13 mouse cellular contexts compared by ENCODE assay signal in genomic region chr2:31206211-31206610, GRCm38 (mm10). TPM values are rescaled to one million over a fixed set of nuclear protein-coding genes. Genes with fewer than 3 reads are reported as not detected.
DNase-seq lines count a peak whose midpoint lies in the region; ATAC-seq lines count a peak whose summit lies in the region.
"Had no signal": no experiment of that assay in that cellular context is flagged by ENCODE, and none has a peak within 500 bp of the region (broad histone marks: within the 10 kb centered on the region; RNA-seq: fewer than 3 reads in every experiment).

No protein-coding gene starts in this region.

- H3K36me3 ChIP-seq in midbrain, embryonic 12.5 days, result peaks cover 15% of the 10 kb centered on the region
- 0 out of 2 replicates have a peak, but pooled peaks cover 6% of the 10 kb centered on the region for H3K36me3 ChIP-seq in midbrain, embryonic 15.5 days (replicated peaks)
- H3K36me3 ChIP-seq in hindbrain, embryonic 14.5 days (replicated peaks; ENCODE audit: control insufficient read depth, insufficient read depth), result peaks cover 31% of the 10 kb centered on the region
- H3K36me3 ChIP-seq in neural tube, embryonic 15.5 days, result peaks cover 33% of the 10 kb centered on the region

- no peak overlapping the region for H3K4me3 ChIP-seq in midbrain, embryonic 12.5 days
- no peak overlapping the region for H3K4me3 ChIP-seq in midbrain, embryonic 15.5 days
- no peak overlapping the region for H3K4me3 ChIP-seq in hindbrain, embryonic 14.5 days (replicated peaks; ENCODE audit: low read length)
- H3K4me3 ChIP-seq in neural tube, embryonic 15.5 days (replicated peaks), result no peak overlapping the region
- H3K4me3 ChIP-seq: kidney, embryonic 15.5 days; neural tube, embryonic 12.5 days had no signal

- no peaks in the 10 kb centered on the region for H3K27me3 ChIP-seq in midbrain, embryonic 12.5 days
- H3K27me3 ChIP-seq in midbrain, embryonic 15.5 days (replicated peaks), result no peaks in the 10 kb centered on the region
- no peaks in the 10 kb centered on the region for H3K27me3 ChIP-seq in hindbrain, embryonic 14.5 days (ENCODE audit: control insufficient read depth, insufficient read depth, low read length)
- no peaks in the 10 kb centered on the region for H3K27me3 ChIP-seq in neural tube, embryonic 15.5 days (replicated peaks)
- H3K27me3 ChIP-seq: kidney, embryonic 15.5 days; neural tube, embryonic 12.5 days had no signal

- ATAC-seq in frontal cortex, adult (ENCODE audit: low TSS enrichment), result peak; percentile 25; the same call in 1 of the 2 replicates
- no peak for ATAC-seq in midbrain, embryonic 12.5 days (ENCODE audit: low FRiP score, low read depth)
- no peak for ATAC-seq in midbrain, embryonic 15.5 days (replicated peaks)
- no peak for ATAC-seq in hindbrain, embryonic 14.5 days (ENCODE audit: low FRiP score)
- ATAC-seq in neural tube, embryonic 15.5 days (ENCODE audit: low FRiP score), result no peak

- H3K4me1 ChIP-seq in midbrain, embryonic 12.5 days, result peaks cover 21% of the 10 kb centered on the region; the same call in 1 of the 2 replicates
- peaks cover 22% of the 10 kb centered on the region for H3K4me1 ChIP-seq in midbrain, embryonic 15.5 days
- H3K4me1 ChIP-seq in hindbrain, embryonic 14.5 days (replicated peaks; ENCODE audit: control insufficient read depth, insufficient read depth, low read length), result peaks cover 25% of the 10 kb centered on the region
- peaks cover 26% of the 10 kb centered on the region for H3K4me1 ChIP-seq in neural tube, embryonic 15.5 days

- DNase-seq in frontal cortex, adult 2 months (ENCODE audit: extremely low spot score in 1 of 2, low spot score in 1 of 2), result no peak
- DNase-seq in hindbrain, embryonic 14.5 days (ENCODE audit: low spot score), result no peak
- DNase-seq in kidney, postnatal 10 days, result no peak
- DNase-seq in layer of hippocampus, adult 9-11 months, result no peak
- DNase-seq: cerebellum, adult 9-11 months; retina, postnatal 1 day; thymus, adult 18-20 months had no signal

- peak overlapping the region; percentile 36 for H3K27ac ChIP-seq in midbrain, embryonic 12.5 days (replicated peaks)
- H3K27ac ChIP-seq in midbrain, embryonic 15.5 days, result no peak overlapping the region; the same call in 1 of the 2 replicates
- H3K27ac ChIP-seq in hindbrain, embryonic 14.5 days, result peak overlapping the region; percentile 76
- peak overlapping the region; percentile 34; the same call in 1 of the 2 replicates for H3K27ac ChIP-seq in neural tube, embryonic 15.5 days (replicated peaks)
- H3K27ac ChIP-seq: kidney, embryonic 15.5 days; neural tube, embryonic 12.5 days had no signal

- no peak overlapping the region for H3K9ac ChIP-seq in midbrain, embryonic 12.5 days (replicated peaks)
- no peak overlapping the region for H3K9ac ChIP-seq in midbrain, embryonic 15.5 days
- H3K9ac ChIP-seq in hindbrain, embryonic 14.5 days, result no peak overlapping the region
- no peak overlapping the region for H3K9ac ChIP-seq in neural tube, embryonic 15.5 days (replicated peaks)
- H3K9ac ChIP-seq: kidney, embryonic 15.5 days; neural tube, embryonic 12.5 days had no signal

- no peak overlapping the region for H3K4me2 ChIP-seq in midbrain, embryonic 12.5 days (replicated peaks)
- no peak overlapping the region for H3K4me2 ChIP-seq in midbrain, embryonic 15.5 days
- no peak overlapping the region for H3K4me2 ChIP-seq in hindbrain, embryonic 14.5 days (replicated peaks)
- H3K4me2 ChIP-seq in neural tube, embryonic 15.5 days, result no peak overlapping the region
- H3K4me2 ChIP-seq: kidney, embryonic 15.5 days; neural tube, embryonic 12.5 days had no signal

- H3K9me3 ChIP-seq in midbrain, embryonic 12.5 days, result no peaks in the 10 kb centered on the region
- H3K9me3 ChIP-seq in midbrain, embryonic 15.5 days, result no peaks in the 10 kb centered on the region
- no peaks in the 10 kb centered on the region for H3K9me3 ChIP-seq in hindbrain, embryonic 14.5 days (ENCODE audit: control insufficient read depth, low read length)
- H3K9me3 ChIP-seq in neural tube, embryonic 15.5 days (replicated peaks), result no peaks in the 10 kb centered on the region
- H3K9me3 ChIP-seq: kidney, embryonic 15.5 days; neural tube, embryonic 12.5 days had no signal

- WGBS in midbrain, embryonic 12.5 days, result 87% methylated on average over 4 of the region's 4 CpGs
- 74% methylated on average over 4 of the region's 4 CpGs for WGBS in midbrain, embryonic 15.5 days
- WGBS in hindbrain, embryonic 14.5 days, result 64% methylated on average over 4 of the region's 4 CpGs
- WGBS in neural tube, embryonic 15.5 days, result 76% methylated on average over 4 of the region's 4 CpGs

RNA-seq across cellular contexts. Expression of gene Ncs1, which starts 39.4 kb away (rescaled TPM):
- polyA plus RNA-seq in frontal cortex, adult 2 months (2012; rRNA removed), result 154 and 159 TPM in 2 replicates
- polyA plus RNA-seq in midbrain, embryonic 12.5 days (2016; fragmentation: Nextera tagmentation; extraction: Ambion mirVana), result 75.8 and 90.3 TPM in 2 replicates
- 172 and 183 TPM in 2 replicates for polyA plus RNA-seq in midbrain, embryonic 15.5 days (2015; fragmentation: Nextera tagmentation; extraction: Ambion mirVana)
- polyA plus RNA-seq in hindbrain, embryonic 14.5 days (2014; fragmentation: Nextera tagmentation; extraction: Ambion mirVana), result 213 TPM in 2 replicates
- 145 and 179 TPM in 2 replicates for polyA plus RNA-seq in neural tube, embryonic 15.5 days (2015; fragmentation: Nextera tagmentation; extraction: Ambion mirVana)

RNA-seq across cellular contexts. Expression of gene Gpr107, which starts 54.1 kb away (rescaled TPM):
- 28.0 and 30.4 TPM in 2 replicates for polyA plus RNA-seq in frontal cortex, adult 2 months (2012; rRNA removed)
- polyA plus RNA-seq in midbrain, embryonic 12.5 days (2016; fragmentation: Nextera tagmentation; extraction: Ambion mirVana), result 41.7 and 43.7 TPM in 2 replicates
- 39.6 and 41.0 TPM in 2 replicates for polyA plus RNA-seq in midbrain, embryonic 15.5 days (2015; fragmentation: Nextera tagmentation; extraction: Ambion mirVana)
- polyA plus RNA-seq in hindbrain, embryonic 14.5 days (2014; fragmentation: Nextera tagmentation; extraction: Ambion mirVana), result 25.1 and 26.1 TPM in 2 replicates
- polyA plus RNA-seq in neural tube, embryonic 15.5 days (2015; fragmentation: Nextera tagmentation; extraction: Ambion mirVana), result 33.7 and 36.3 TPM in 2 replicates
